Mouse (Mus musculus): ENCODE data around the gene Zdhhc22.

Zdhhc22 gene

GRCm38 (mm10) chr12:86935692-86936282, 54.4 kb downstream of the Zdhhc22 start:
- DNase-seq (ENCODE audit: low spot score), result no peak

GRCm38 (mm10) chr12:86934748-86935147, 55.5 kb downstream of the Zdhhc22 start:
- no peak for DNase-seq (ENCODE audit: low spot score)

- no peak for DNase-seq (ENCODE audit: low spot score)
These were observed 57.7 kb downstream of the Zdhhc22 start for GRCm38 (mm10) chr12:86932575-86932952.

GRCm38 (mm10) chr12:86931919-86932574, 58.2 kb downstream of the Zdhhc22 start:
- no peak for DNase-seq (ENCODE audit: low spot score)

GRCm38 (mm10) chr12:86930934-86931729, 59.1 kb downstream of the Zdhhc22 start:
- no peak for DNase-seq (ENCODE audit: low spot score)
